In genomic region chr16:26077246-26078099, GRCm38 (mm10) we compare ENCODE assay signal across 10 mouse cellular contexts. TPM values are rescaled to one million over a fixed set of nuclear protein-coding genes. Genes with fewer than 3 reads are reported as not detected.
DNase-seq lines count a peak whose midpoint lies in the region; ATAC-seq and TF ChIP-seq lines count a peak whose summit lies in the region.
"Had no signal": no experiment of that assay in that cellular context is flagged by ENCODE, and none has a peak within 500 bp of the region (broad histone marks: within the 10 kb centered on the region; RNA-seq: fewer than 3 reads in every experiment).

No protein-coding gene starts in this region.

- WGBS in heart, embryonic 12.5 days: 57% methylated on average over 10 of the region's 10 CpGs
- 38% methylated on average over 10 of the region's 10 CpGs for WGBS in hindbrain, embryonic 13.5 days
- WGBS in limb, embryonic 11.5 days: 64% methylated on average over 10 of the region's 10 CpGs

- peak overlapping the region; percentile 31 for H3K4me2 ChIP-seq in heart, embryonic 12.5 days
- H3K4me2 ChIP-seq in hindbrain, embryonic 13.5 days: no peak overlapping the region
- H3K4me2 ChIP-seq in limb, embryonic 11.5 days (ENCODE audit: low read depth, severe bottlenecking): 0 out of 2 replicates have a peak overlapping the region, but pooled peaks have one; percentile 13

- peak; percentile 63 for ATAC-seq in heart, embryonic 12.5 days (ENCODE audit: insufficient number of reproducible peaks, low FRiP score)
- ATAC-seq in hindbrain, embryonic 13.5 days (ENCODE audit: low FRiP score): peak; percentile 43
- no peak for ATAC-seq in limb, embryonic 11.5 days (ENCODE audit: insufficient number of reproducible peaks, low FRiP score, low TSS enrichment, low read depth)
- ATAC-seq in megakaryocyte progenitor cell, adult 5-6 weeks (replicated peaks; ENCODE audit: poor library complexity): no peak
- ATAC-seq: liver, postnatal 0 days had no signal

- no peaks in the 10 kb centered on the region for H3K9me3 ChIP-seq in heart, embryonic 12.5 days (replicated peaks)
- no peaks in the 10 kb centered on the region for H3K9me3 ChIP-seq in hindbrain, embryonic 13.5 days
- no peaks in the 10 kb centered on the region for H3K9me3 ChIP-seq in limb, embryonic 11.5 days (ENCODE audit: control insufficient read depth, low read length)

- peak overlapping the region; percentile 95 for H3K27ac ChIP-seq in heart, embryonic 12.5 days (ENCODE audit: poor library complexity, severe bottlenecking)
- H3K27ac ChIP-seq in hindbrain, embryonic 13.5 days: peak overlapping the region; percentile 30; the same call in 1 of the 2 replicates
- H3K27ac ChIP-seq in limb, embryonic 11.5 days (replicated peaks; ENCODE audit: low read depth, low read length): no peak overlapping the region

- no peaks in the 10 kb centered on the region for H3K36me3 ChIP-seq in heart, embryonic 12.5 days
- H3K36me3 ChIP-seq in hindbrain, embryonic 13.5 days: no peaks in the 10 kb centered on the region
- no peaks in the 10 kb centered on the region for H3K36me3 ChIP-seq in limb, embryonic 11.5 days (ENCODE audit: control insufficient read depth, insufficient read depth, low read length)

- no peak for TF ChIP-seq CTCF in brain, embryonic 14.5 days (IDR thresholded peaks at IDR 0.05; ENCODE audit: borderline replicate concordance, extremely low read depth, insufficient read depth, insufficient read length)

- intact Hi-C loops in heart, postnatal 10 days (cut with DNase I): no loop called here

- TF ChIP-seq POLR2A in brain, embryonic 14.5 days (IDR thresholded peaks at IDR 0.05; ENCODE audit: borderline replicate concordance, extremely low read depth, insufficient read depth, insufficient read length, poor library complexity, severe bottlenecking): no peak

- H3K4me3 ChIP-seq in heart, embryonic 12.5 days: no peak overlapping the region
- H3K4me3 ChIP-seq in hindbrain, embryonic 13.5 days: no peak overlapping the region
- no peak overlapping the region for H3K4me3 ChIP-seq in limb, embryonic 11.5 days (ENCODE audit: low read depth, low read length)

- no peak for DNase-seq in heart, postnatal 10 days
- DNase-seq in brain, embryonic 14.5 days (ENCODE audit: low read depth): peak; percentile 40
- no peak for DNase-seq in limb, embryonic 11.5 days (ENCODE audit: low spot score)
- DNase-seq in adrenal gland, postnatal 10 days: no peak
- DNase-seq in layer of hippocampus, adult 9-10 months (ENCODE audit: low spot score): no peak
- DNase-seq: liver, postnatal 0 days had no signal

- no peaks in the 10 kb centered on the region for H3K27me3 ChIP-seq in heart, embryonic 12.5 days (replicated peaks)
- H3K27me3 ChIP-seq in hindbrain, embryonic 13.5 days: no peaks in the 10 kb centered on the region
- H3K27me3 ChIP-seq in limb, embryonic 11.5 days (ENCODE audit: control insufficient read depth, insufficient read depth, low read length): no peaks in the 10 kb centered on the region

- peaks cover 39% of the 10 kb centered on the region for H3K4me1 ChIP-seq in heart, embryonic 12.5 days (replicated peaks)
- H3K4me1 ChIP-seq in hindbrain, embryonic 13.5 days (replicated peaks): peaks cover 16% of the 10 kb centered on the region
- H3K4me1 ChIP-seq in limb, embryonic 11.5 days (ENCODE audit: control insufficient read depth, insufficient read depth, low read length): peaks cover 10% of the 10 kb centered on the region; the same call in 1 of the 2 replicates

- H3K9ac ChIP-seq in heart, embryonic 12.5 days: peak overlapping the region; percentile 32; the same call in 1 of the 2 replicates
- no peak overlapping the region for H3K9ac ChIP-seq in hindbrain, embryonic 13.5 days
- no peak overlapping the region for H3K9ac ChIP-seq in limb, embryonic 11.5 days (ENCODE audit: low read length)
- H3K9ac ChIP-seq: liver, postnatal 0 days had no signal

RNA-seq across cellular contexts. Expression of gene P3h2, which starts 28.1 kb away (rescaled TPM):
- polyA plus RNA-seq in heart, embryonic 12.5 days (2016; fragmentation: Nextera tagmentation; extraction: Ambion mirVana): 16.5 and 17.7 TPM in 2 replicates
- 1 to 10 TPM; 5.7 to 6.8 TPM for total RNA-seq in heart, postnatal 10 days (2021)
- 0.87 and 1.5 TPM in 2 replicates for polyA plus RNA-seq in brain, embryonic 14.5 days (2012; rRNA removed)
- 0.54 and 0.62 TPM in 2 replicates for polyA plus RNA-seq in hindbrain, embryonic 13.5 days (2015; fragmentation: Nextera tagmentation; extraction: Ambion mirVana)
- 5.2 and 5.3 TPM in 2 replicates for polyA plus RNA-seq in limb, embryonic 11.5 days (2014; fragmentation: Nextera tagmentation; extraction: Ambion mirVana)
- total RNA-seq in adrenal gland, postnatal 10 days (2021): 1 to 10 TPM; 4.7 to 5.0 TPM
- total RNA-seq in megakaryocyte progenitor cell, adult 5-6 weeks (2015): not detected in 2 replicates
- not detected in 2 replicates for total RNA-seq in megakaryocyte progenitor cell, adult 5-6 weeks (2017)
- total RNA-seq: neutrophil, adult 5-6 weeks had no signal

Comparison
In these comparisons a context has a peak if more than half of its experiments do, and no peak if none do; other contexts are left out.
1. ATAC-seq: peak in heart, embryonic 12.5 days (single experiment) and hindbrain, embryonic 13.5 days (single experiment); none in limb, embryonic 11.5 days (single experiment) and megakaryocyte progenitor cell, adult 5-6 weeks (single experiment).